Mouse (Mus musculus): ENCODE results near the gene Tppp3.

The Tppp3 gene

DNA sequence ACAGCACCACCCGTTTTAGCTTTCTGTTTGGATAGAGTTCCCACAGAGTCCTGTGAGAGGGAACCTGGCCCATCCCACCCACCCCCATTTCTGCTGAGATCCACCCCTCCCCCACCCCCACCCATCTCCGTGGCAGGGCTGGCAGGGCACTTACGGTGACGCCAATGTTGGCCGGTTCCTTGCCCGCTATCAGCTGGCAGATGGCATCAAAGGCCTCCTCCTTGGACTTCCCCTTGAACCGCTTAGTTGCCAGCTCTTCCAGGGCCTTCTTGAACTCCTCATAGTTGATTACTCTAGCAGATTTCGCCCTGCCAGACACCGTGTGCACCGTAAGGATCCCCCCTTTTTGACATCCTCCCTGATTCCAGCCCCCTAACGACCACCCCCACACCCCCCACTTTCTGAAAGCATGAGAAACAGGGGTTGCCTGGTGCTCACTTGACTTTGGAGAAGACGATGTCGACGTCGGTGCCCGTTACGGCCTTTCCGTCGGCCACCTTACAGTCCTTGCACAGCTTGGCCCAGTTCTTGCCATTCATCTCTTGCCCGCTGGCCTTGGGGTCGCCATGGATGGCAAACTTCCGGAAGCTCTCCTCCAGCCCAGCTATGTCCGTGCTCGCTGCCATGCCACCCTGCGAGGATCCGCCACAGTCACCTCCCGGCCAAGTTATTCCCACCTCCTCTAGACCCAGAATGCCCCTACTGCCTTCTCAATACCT lies 3.2 kb downstream of the Tppp3 start:
- DNase-seq (ENCODE audit: low read depth, low spot score) = no peak

DNA sequence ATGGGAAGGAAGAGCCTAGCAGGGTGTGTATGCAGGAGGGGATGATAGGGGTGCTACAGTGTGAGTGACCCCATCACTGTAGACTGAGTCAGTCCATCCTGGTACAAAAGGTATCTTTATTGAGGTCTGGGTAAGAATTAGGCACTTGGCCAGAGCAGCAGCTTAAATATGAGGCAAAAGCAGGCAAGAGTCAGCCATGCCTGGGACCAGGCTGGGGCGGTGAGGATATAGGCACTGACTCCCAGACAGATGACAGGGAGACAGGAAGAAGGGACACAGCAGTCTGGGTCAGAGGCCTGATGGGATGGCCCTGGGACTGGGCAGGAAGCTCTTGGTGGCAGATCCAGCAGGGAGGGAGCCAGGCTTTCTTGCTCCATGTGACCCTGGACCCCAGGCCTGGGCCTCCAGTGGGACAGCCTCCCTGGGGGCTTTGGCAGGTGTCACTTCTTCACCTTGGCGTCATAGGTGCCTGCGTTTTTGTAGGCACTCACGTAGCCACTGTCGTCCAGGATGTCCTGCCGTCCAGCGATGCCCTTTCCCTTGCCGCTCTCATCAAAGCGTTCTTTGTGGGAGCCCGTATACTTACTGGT lies 3.8 kb downstream of the Tppp3 start:
- no peak for DNase-seq (ENCODE audit: low read depth, low spot score)

DNA sequence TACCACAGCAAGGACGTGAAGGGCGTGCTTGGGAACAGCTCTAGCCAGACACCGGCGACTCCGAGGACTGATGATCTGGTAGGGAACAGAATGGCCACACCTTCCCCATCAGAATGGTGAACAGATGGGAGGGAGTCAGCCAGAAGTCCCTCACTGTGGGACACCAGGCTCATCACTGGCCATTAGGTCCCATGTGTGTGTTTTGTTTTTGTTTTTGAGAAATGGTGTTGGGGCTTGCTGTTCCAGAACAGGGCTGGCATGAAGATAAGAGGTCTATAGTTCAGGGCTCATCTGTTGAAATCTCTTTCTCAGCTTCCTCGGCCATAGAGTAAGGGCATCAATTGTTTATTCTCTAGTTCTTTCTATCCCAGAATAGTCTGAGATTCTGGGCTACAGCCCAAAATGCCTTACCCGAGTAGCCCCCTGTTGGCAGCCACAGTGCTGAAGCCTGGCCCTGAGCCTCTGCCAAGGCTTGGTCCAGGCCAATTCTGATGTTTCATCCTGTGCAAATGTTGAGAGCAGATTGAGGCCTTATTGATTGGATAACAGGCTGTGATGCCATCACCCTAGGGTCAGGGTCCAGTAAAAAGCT lies 4.5 kb downstream of the Tppp3 start:
- no peak for DNase-seq (ENCODE audit: low read depth, low spot score)

DNA sequence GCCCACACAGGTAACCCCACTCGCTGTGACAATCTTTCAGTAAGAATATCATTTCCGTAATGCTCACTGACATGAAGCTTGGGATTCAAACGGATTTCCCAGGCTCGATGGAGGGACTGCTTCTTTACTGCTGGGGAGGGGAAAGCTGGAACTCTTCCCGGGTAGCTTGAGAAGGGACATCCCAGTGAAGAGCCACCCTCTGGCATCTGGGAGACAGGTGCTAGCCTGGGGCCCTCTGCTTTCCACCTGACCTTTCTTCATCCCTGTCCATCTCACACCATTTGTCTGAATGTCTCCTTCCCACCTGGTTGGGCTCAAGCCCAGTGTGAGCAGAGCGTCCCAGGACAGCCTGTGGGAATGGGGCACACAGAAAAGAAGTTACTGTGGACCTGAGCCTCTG lies 5.1 kb downstream of the Tppp3 start:
- DNase-seq (ENCODE audit: low read depth, low spot score) = no peak

DNA sequence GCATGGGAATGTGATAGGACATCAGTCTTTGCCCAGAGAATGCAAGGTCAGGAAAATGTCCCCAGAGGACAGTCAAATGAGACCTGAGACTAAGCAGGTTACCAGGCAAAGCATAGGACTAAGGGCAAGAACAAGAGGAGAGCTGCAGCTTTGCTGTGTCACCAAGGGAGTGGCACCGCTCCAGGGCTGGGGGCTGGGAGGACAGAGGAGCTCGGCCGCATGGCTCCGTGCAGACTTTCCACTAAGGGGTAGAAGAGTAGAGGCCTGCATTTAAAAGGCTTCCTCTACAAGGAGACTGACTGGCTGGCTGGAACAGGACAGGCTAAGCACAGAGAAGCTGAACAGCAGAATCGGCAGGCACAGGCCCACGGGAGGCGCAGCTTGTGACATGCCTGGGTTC lies 6.7 kb downstream of the Tppp3 start:
- DNase-seq (ENCODE audit: low read depth, low spot score) = no peak

DNA sequence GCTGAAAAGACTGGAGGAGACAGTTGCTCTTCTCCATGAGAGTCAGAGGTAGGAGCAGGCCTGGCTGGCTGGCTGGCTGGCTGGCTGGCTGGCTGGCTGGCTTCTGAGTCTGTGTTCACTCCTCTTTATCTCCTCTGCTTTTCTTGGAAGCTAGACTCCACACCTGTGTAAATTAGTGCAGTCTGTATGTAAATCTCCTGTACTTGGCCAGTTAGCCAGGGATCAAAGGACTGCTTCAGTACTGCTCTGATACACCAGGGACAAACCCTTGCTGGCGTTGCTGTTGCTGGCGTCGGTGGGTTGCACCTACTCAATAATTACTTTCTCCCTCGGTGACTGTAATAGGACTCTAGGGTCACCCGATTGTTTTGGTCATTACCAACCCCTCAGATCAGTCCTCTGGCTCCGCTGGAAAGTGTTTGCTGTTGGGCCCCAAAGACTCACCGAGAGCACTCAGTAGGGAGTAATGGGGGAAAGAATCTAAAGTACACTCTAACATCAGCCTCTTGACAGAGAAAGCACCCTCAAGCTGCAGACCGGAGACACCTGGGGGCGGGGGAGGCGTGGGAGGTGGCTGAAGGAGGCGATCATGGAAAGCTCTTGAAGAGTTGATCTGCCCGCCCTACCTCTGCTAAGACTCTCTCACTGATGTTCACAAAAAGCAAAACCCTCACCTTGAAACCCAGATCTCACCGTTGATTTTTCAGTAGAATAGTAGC lies 10.1 kb downstream of the Tppp3 start:
- DNase-seq (ENCODE audit: low read depth, low spot score) = no peak

DNA sequence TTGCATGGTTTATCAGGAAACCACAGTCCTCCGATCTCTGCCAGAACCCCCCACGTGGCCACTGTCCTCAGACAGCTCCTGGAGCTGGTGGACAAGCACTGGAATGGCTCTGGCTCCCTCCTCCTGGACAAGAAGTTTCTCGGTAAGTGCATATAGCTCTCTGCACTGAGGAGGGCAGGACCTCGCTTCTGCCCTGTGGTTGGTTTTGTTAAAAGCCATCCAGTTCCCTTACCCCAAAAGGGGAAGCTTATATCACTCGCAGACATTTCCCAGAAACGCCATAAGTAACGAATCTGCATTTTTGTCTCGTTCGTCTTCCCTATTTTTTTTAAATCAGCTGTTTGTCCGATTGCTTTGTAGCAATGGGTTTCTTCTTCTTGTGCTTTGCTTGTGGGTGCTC lies 16.1 kb downstream of the Tppp3 start:
- no peak for DNase-seq (ENCODE audit: low read depth, low spot score)

DNA sequence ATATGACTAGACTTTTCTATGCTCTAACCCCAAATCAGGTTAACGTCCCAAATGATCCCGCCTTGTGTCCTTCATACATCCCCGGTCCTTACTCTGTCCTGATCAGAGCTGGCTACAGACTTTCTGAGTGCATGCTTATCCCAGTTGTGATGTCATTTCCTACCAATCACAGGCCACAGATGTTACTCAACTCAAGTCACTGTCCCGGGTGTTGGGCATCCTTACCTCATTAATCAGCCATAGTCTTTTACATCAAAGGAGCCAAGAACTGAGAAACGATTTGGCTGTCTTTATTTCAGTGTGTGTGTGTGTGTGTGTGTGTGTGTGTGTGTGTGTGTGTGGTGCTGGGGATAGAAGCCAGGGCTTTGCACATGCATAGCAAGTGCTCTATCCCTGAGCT lies 17.2 kb downstream of the Tppp3 start:
- DNase-seq (ENCODE audit: low read depth, low spot score) = no peak

DNA sequence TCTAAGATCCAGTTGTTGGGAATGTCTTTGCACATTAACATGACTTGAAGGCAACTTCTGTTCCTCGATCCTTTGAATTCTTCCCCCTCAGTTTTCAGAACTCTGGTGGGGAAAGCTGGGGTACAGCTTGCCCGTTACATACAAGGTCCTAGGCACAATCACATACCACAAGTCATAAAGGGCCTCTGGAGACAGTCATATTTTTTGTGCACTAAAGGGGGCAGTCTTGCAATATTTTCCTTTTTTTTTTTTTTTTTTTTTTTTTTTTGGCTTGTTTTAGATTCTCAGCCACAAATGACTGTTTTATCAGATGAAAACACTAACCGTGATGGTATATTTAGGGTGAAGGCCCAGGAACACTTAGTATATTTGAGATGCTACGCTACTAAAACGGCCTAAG lies 18.0 kb downstream of the Tppp3 start:
- DNase-seq (ENCODE audit: low read depth, low spot score) = no peak

DNA sequence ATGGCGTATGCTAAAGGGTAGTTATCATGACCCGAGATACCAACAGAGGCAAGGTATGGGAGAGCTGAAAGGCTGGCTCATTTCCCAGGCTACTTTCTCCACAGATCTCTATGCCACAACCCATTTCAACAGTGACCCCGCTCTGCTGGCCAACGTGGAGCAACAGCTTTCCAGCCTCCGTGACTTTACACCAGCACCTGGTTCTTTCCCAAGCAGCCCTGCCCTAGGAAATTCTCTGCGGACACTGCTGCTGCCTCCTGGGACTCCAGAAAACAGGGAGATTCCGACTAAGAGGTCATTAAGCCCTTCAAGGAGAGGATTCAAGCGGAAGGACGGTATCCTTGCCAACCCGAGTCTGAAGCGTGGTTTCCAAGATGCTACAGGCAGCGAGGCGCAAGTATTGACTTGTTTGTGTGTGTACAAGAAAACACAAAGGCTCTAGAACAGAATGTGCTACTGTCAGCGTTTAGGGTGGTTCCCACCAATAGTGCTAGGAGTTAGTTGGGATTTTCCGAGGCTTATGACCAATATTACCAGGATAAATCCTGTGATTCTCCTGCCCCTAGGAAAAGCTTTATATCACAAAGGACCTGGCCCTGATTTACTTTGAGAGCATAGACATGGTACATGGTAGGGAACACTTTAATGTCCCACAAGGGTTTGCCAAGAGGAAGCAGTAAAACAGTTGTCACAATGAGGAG lies 19.3 kb downstream of the Tppp3 start:
- no peak for DNase-seq (ENCODE audit: low read depth, low spot score)

DNA sequence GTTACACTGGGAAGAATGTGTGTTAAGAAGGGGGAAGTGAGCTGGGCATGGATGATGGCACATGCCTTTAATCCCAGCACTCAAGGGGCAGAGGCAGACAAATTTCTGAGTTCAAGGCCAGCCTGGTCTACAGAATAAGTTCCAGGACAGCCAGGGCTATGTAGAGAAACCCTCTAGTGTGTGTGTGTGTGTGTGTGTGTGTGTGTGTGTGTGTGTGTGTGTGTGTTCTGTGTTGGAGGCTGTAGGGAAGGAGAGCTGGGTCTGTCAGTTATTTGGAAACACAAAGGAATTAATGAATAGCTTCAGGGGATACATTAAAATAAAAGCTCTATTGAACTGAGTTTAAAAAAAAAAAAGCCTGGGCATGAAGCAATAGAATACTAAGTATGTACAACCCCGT lies 20.3 kb downstream of the Tppp3 start:
- DNase-seq (ENCODE audit: low read depth, low spot score) = no peak

DNA sequence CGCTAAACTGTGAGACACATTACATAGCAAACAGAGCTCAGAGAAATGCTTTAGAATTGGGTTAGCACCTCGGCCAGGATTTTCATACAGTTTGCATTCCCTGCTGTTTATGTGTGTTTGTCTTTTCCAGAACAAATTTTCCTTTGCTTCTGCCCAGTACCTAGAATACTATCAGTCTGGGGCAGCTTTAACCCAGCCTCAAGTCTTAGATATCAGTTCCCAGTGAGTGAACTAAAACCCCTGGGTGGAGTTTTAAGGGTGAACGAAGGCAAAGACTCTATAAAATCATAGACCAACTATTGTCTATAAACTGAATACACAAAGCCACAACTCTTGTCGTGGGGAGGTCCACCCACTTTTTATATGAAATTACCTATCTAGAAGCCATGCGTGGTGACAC lies 22.7 kb downstream of the Tppp3 start:
- no peak for DNase-seq (ENCODE audit: low read depth, low spot score)

DNA sequence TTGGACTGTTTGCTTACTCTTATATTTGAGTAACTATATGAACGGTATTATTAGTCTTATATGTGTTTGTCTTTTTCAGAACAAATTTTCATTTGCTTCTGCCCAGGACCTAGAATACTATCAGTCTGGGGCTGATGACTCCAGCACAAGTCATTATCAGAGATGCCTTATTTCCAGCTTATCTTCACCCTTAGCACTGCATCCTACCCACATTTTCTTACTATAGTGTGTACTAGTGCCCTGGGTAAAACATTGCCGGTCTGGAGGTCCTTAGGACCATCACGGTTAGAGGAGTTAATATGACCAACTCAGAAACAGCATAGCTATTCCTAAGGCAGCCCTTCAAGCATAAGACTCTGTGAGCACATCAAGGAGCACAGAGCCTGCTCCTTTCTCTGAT lies 23.1 kb downstream of the Tppp3 start:
- DNase-seq (ENCODE audit: low read depth, low spot score) = no peak

DNA sequence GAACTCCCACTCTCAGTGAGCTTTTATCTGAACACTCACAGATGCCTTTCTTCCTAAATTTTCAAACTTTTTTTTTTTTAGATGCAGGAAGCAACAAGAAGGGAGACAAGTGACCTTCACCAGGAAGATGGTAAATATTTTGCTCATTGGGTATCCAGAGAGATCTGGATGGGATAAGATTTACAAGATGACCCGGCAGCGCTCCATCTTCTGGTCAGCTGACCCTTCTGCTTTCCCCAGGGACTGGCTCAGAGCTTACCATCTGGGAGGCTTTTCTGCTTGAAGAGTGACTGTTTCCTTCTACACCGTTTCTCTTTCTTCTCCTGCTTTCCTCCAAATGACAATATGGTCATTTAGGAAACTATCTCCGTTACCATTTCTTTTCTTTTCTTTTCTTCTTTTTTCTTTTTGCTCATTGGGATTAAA lies 25.2 kb downstream of the Tppp3 start:
- DNase-seq (ENCODE audit: low read depth, low spot score) = peak; percentile 81

DNA sequence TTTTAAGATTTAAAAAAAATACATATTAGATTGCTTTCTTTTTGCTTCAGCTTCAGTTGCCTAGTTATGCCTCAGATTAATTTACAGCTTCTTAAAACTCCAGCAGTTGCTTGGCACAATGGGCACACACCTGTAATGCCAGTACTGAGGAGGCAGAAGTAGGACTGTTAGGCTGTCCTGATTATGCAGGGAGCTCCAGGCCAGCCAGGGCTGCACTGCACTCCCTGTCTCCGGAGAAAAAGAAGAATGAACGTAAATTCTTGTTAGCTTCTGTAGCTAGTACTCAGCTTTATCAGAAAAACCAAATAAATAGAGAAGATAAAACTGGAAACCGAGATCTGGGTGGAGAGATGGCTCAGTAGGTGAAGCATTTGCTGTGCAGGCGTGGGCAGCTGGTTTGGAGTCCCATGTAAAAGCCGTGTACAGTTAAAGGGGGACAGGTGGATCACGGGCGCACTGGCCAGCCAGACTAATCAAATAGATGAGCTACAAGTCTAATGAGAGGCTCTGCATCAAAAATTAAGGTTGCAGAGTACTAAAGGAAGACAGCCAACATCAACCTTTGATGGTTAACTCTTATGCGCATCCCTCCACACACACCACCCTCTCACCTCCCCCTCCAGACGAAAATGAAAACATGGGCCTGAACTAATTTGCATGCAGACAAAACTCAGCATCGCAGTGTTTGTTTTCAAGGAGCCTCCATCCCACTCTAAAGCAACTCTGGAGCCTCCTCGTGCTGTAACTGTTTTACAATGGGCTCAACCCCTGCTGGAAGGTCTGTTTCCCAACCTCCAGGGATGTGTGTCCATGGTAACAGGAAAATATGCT lies 25.8 kb downstream of the Tppp3 start:
- peak; percentile 80 for DNase-seq (ENCODE audit: low read depth, low spot score)

DNA sequence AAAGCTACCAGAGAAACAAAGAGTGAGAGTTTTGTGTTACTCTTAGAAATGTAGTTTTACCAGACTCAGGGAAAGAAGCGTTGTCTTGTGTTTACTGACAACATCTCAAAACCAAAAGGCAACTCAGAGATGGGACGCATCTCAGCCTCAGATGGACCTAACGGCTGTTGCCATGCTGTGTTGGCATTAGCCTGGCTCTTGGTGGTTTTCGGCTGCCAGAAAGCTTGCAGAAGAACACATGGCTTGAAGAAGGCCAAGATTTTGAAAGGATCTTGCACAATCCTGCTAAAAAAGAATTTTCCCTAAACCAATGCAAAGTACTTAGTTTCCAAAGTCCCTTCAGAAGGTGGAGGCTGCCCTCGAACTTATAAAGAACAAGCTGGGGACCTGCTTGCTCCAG lies 28.7 kb downstream of the Tppp3 start:
- no peak for DNase-seq (ENCODE audit: low read depth, low spot score)

DNA sequence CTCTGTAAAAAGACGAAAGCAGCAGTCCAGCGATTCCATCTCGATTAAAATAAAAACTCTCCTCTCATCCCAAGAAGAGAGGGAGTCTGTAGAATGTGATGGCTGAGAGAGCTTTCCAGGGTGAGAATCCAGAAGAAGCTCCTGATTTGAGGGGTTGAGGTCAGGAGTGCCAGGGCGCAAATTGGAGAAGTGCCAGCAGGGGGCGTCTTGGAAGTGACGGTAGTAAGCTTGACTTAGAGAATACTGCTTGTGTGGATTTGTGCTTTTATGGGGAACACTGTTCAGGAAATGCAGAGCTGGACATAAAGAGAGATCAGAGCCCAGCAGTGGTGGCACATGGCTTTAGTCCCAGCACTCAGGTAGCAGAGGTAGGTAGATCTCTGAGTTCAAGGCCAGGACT lies 29.9 kb downstream of the Tppp3 start:
- DNase-seq (ENCODE audit: low read depth, low spot score) = peak; percentile 79

DNA sequence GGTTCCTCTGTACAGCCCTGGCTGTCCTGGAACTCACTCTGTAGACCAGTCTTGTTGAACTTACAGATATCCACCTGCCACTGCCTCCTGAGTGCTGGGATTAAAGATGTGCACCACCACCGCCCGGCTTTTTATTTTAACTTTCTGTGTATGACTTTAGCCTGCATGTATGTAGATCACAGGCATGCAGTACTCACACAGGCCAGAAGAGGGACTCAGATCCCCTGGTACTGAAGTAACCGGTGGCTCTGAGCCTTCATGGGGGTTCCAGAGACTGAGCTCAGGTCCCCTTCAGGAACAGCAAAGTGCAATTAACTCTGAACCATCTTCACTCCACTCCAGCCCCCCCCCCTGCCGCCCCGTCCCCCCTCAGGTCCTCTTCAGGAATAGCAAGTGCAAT lies 32.5 kb downstream of the Tppp3 start:
- DNase-seq (ENCODE audit: low read depth, low spot score) = peak; percentile 69

DNA sequence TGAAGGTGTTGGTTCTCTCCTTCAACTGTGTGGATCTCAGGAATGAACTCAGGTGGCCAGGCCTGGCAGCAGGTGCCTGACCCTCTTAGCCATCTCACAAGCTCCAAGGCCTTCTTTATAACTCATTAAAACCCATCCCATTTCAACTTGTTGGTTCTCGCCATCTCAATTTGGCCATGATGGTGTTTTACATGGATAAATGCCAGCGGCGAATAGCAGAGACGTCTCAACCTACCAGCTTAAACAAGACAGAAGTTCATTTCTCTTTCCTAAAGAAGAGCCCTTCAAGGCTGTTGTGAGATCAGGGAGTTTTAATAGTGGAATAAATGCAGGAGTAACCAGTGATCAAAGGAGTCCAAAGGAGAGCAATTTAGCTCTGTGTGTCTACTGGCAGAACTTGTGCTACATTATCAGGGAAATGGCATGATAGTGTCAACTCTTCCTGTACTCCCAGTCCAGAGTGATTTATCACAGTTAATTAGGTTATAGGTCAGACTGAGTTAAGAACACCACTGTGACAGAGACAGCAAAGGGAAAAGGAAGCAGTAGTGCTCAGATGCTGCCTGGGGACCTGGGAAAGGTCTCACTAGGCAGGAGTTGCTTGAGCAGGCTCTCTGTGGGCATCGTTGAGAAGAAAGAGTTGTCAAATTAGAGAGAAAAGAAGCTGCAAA lies 34.1 kb downstream of the Tppp3 start:
- no peak for DNase-seq (ENCODE audit: low read depth, low spot score)

DNA sequence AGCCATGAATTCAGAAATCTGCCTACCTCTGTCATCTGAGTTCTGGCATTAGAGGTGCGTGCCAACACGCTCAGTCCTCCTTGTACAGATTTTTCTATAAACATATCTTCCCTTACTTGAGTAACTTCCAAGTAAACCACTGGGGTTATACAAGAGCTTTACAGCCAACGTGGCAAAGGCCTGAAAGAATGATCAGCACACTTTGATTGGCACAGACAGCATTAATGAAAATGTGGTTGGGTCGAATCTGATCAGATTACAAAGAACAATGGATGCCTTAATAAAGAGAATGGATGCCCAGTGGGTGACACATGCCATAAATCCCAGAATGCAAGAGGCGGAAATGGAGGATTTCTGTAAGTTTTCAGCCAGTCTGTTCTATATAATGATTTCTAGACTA lies 35.1 kb downstream of the Tppp3 start:
- no peak for DNase-seq (ENCODE audit: low read depth, low spot score)

DNA sequence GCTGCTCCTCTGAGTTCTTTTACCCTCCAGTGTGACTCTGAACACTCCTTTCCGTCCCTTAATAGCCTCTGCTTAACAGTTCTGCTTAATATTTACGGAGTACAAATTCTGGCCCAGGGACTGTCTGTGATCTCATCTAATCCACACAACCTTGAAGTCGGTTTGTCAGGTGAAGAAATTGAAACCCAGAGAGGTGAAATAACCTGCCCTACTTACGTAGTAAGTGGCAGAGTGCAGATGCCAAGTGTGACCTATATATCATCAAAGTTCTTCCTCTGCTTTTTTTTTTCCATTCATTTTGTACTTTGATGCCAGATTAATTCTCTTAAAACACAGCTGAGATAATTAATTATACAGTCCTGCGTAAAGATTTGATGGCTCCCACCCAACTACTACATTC lies 37.2 kb downstream of the Tppp3 start:
- DNase-seq (ENCODE audit: low read depth, low spot score) = no peak
